Mouse (Mus musculus): Measurements from ENCODE around the gene Acer3. TPM values are rescaled to one million over a fixed set of nuclear protein-coding genes. Genes with fewer than 3 reads are reported as not detected.
A peak's percentile ranks its signal among the peaks of the same experiment; 100 is the strongest.

Acer3 gene
- polyA plus RNA-seq, 1 experiment from 2014 or later = 17.5 TPM

- Histone ChIP-seq H3K4me3 (ENCODE audit: low read length) (peak overlapping the region; percentile 87), H3K9ac (ENCODE audit: low read length) (no peak overlapping the region), H3K27ac (ENCODE audit: low read length) (no peak overlapping the region), H3K27me3 (ENCODE audit: control insufficient read depth, insufficient read depth, low read length) (no peaks in the 10 kb centered on the region), H3K4me1 (ENCODE audit: control insufficient read depth, insufficient read depth, low read length) (peaks cover 4% of the 10 kb centered on the region; the same call in 1 of the 2 replicates), H3K9me3 (replicated peaks; ENCODE audit: control insufficient read depth, low read length) (no peaks in the 10 kb centered on the region), H3K36me3 (ENCODE audit: control insufficient read depth, insufficient read depth) (no peaks in the 10 kb centered on the region), H3K4me2 (ENCODE audit: low read depth, low read length) (peak overlapping the region; percentile 79)
- ATAC-seq (replicated peaks; ENCODE audit: extremely low read depth, insufficient read depth, low FRiP score) = no peak
- WGBS = 61% methylated on average over 8 of the region's 8 CpGs
These were observed 144.5 kb downstream of the Acer3 start for GRCm38 (mm10) chr7:98176322-98177070.

GRCm38 (mm10) chr7:98174883-98175755 is 145.9 kb downstream of the Acer3 start:
- no peaks in the 10 kb centered on the region for H3K27me3 ChIP-seq (ENCODE audit: control insufficient read depth, insufficient read depth, low read length)
- peak overlapping the region; percentile 14; the same call in 1 of the 2 replicates for H3K4me2 ChIP-seq (ENCODE audit: low read depth, low read length)
- H3K9me3 ChIP-seq (replicated peaks; ENCODE audit: control insufficient read depth, low read length) = no peaks in the 10 kb centered on the region
- peaks cover 9% of the 10 kb centered on the region; the same call in 1 of the 2 replicates for H3K4me1 ChIP-seq (ENCODE audit: control insufficient read depth, insufficient read depth, low read length)
- 73% methylated on average over 4 of the region's 4 CpGs for WGBS
- no peak overlapping the region for H3K4me3 ChIP-seq (ENCODE audit: low read length)
- ATAC-seq (replicated peaks; ENCODE audit: extremely low read depth, insufficient read depth, low FRiP score) = no peak
- no peak overlapping the region for H3K9ac ChIP-seq (ENCODE audit: low read length)
- no peaks in the 10 kb centered on the region for H3K36me3 ChIP-seq (ENCODE audit: control insufficient read depth, insufficient read depth)
- H3K27ac ChIP-seq (ENCODE audit: low read length) = no peak overlapping the region

GRCm38 (mm10) chr7:98173408-98173807 is 147.6 kb downstream of the Acer3 start:
- no peaks in the 10 kb centered on the region for H3K36me3 ChIP-seq (ENCODE audit: control insufficient read depth, insufficient read depth)
- no peak overlapping the region for H3K4me2 ChIP-seq (ENCODE audit: low read depth, low read length)
- 28% methylated on average over 4 of the region's 4 CpGs for WGBS
- ATAC-seq (replicated peaks; ENCODE audit: extremely low read depth, insufficient read depth, low FRiP score) = no peak
- H3K4me1 ChIP-seq (ENCODE audit: control insufficient read depth, insufficient read depth, low read length) = peaks cover 9% of the 10 kb centered on the region; the same call in 1 of the 2 replicates
- H3K9me3 ChIP-seq (replicated peaks; ENCODE audit: control insufficient read depth, low read length) = no peaks in the 10 kb centered on the region
- no peak overlapping the region for H3K4me3 ChIP-seq (ENCODE audit: low read length)
- H3K27me3 ChIP-seq (ENCODE audit: control insufficient read depth, insufficient read depth, low read length) = no peaks in the 10 kb centered on the region
- no peak overlapping the region for H3K9ac ChIP-seq (ENCODE audit: low read length)
- H3K27ac ChIP-seq (ENCODE audit: low read length) = no peak overlapping the region

- no peaks in the 10 kb centered on the region for H3K36me3 ChIP-seq (ENCODE audit: control insufficient read depth, insufficient read depth)
- H3K9me3 ChIP-seq (replicated peaks; ENCODE audit: control insufficient read depth, low read length) = no peaks in the 10 kb centered on the region
- no peaks in the 10 kb centered on the region for H3K27me3 ChIP-seq (ENCODE audit: control insufficient read depth, insufficient read depth, low read length)
- H3K27ac ChIP-seq (ENCODE audit: low read length) = no peak overlapping the region
- H3K9ac ChIP-seq (ENCODE audit: low read length) = no peak overlapping the region
- ATAC-seq (replicated peaks; ENCODE audit: extremely low read depth, insufficient read depth, low FRiP score) = no peak
- peaks cover 9% of the 10 kb centered on the region; the same call in 1 of the 2 replicates for H3K4me1 ChIP-seq (ENCODE audit: control insufficient read depth, insufficient read depth, low read length)
- H3K4me2 ChIP-seq (ENCODE audit: low read depth, low read length) = no peak overlapping the region
- H3K4me3 ChIP-seq (ENCODE audit: low read length) = no peak overlapping the region
- 82% methylated on average over 8 of the region's 8 CpGs for WGBS
These were observed 148.3 kb downstream of the Acer3 start for GRCm38 (mm10) chr7:98172661-98173060.

- H3K27ac ChIP-seq (ENCODE audit: low read length) = no peak overlapping the region
- no peak overlapping the region for H3K4me2 ChIP-seq (ENCODE audit: low read depth, low read length)
- WGBS = 64% methylated on average over 6 of the region's 6 CpGs
These were observed 149.6 kb downstream of the Acer3 start for GRCm38 (mm10) chr7:98171141-98172073.

GRCm38 (mm10) chr7:98164999-98165528 is 155.9 kb downstream of the Acer3 start:
- peaks cover 18% of the 10 kb centered on the region for H3K4me1 ChIP-seq (ENCODE audit: control insufficient read depth, insufficient read depth, low read length)
- peak overlapping the region; percentile 67 for H3K27ac ChIP-seq (ENCODE audit: low read length)
- no peak overlapping the region for H3K4me3 ChIP-seq (ENCODE audit: low read length)
- H3K9me3 ChIP-seq (replicated peaks; ENCODE audit: control insufficient read depth, low read length) = no peaks in the 10 kb centered on the region
- WGBS = 54% methylated on average over 10 of the region's 10 CpGs
- ATAC-seq (replicated peaks; ENCODE audit: extremely low read depth, insufficient read depth, low FRiP score) = peak; percentile 37; the same call in 1 of the 2 replicates
- no peaks in the 10 kb centered on the region for H3K36me3 ChIP-seq (ENCODE audit: control insufficient read depth, insufficient read depth)
- no peaks in the 10 kb centered on the region for H3K27me3 ChIP-seq (ENCODE audit: control insufficient read depth, insufficient read depth, low read length)
- H3K4me2 ChIP-seq (ENCODE audit: low read depth, low read length) = no peak overlapping the region; the same call in 1 of the 2 replicates
- peak overlapping the region; percentile 49 for H3K9ac ChIP-seq (ENCODE audit: low read length)

More at GRCm38 (mm10) chr7:98171141-98172073, 149.6 kb downstream of the Acer3 start:
- Histone ChIP-seq H3K27me3 (ENCODE audit: control insufficient read depth, insufficient read depth, low read length) (no peaks in the 10 kb centered on the region), H3K9me3 (replicated peaks; ENCODE audit: control insufficient read depth, low read length) (no peaks in the 10 kb centered on the region), H3K4me1 (ENCODE audit: control insufficient read depth, insufficient read depth, low read length) (peaks cover 5% of the 10 kb centered on the region; the same call in 1 of the 2 replicates), H3K4me3 (ENCODE audit: low read length) (no peak overlapping the region), H3K9ac (ENCODE audit: low read length) (no peak overlapping the region), H3K36me3 (ENCODE audit: control insufficient read depth, insufficient read depth) (no peaks in the 10 kb centered on the region)
- peak; percentile 65 for ATAC-seq (replicated peaks; ENCODE audit: extremely low read depth, insufficient read depth, low FRiP score)

- Histone ChIP-seq H3K27ac (ENCODE audit: low read length) (0 out of 2 replicates have a peak overlapping the region, but pooled peaks have one; percentile 56), H3K36me3 (ENCODE audit: control insufficient read depth, insufficient read depth) (no peaks in the 10 kb centered on the region), H3K27me3 (ENCODE audit: control insufficient read depth, insufficient read depth, low read length) (no peaks in the 10 kb centered on the region), H3K4me2 (ENCODE audit: low read depth, low read length) (no peak overlapping the region), H3K4me1 (ENCODE audit: control insufficient read depth, insufficient read depth, low read length) (peaks cover 20% of the 10 kb centered on the region), H3K9me3 (replicated peaks; ENCODE audit: control insufficient read depth, low read length) (no peaks in the 10 kb centered on the region), H3K4me3 (ENCODE audit: low read length) (no peak overlapping the region), H3K9ac (ENCODE audit: low read length) (no peak overlapping the region)
- 77% methylated on average over 9 of the region's 9 CpGs for WGBS
- no peak for ATAC-seq (replicated peaks; ENCODE audit: extremely low read depth, insufficient read depth, low FRiP score)
These were observed 156.5 kb downstream of the Acer3 start for GRCm38 (mm10) chr7:98164382-98164998.

- Histone ChIP-seq H3K27ac (ENCODE audit: low read length) (no peak overlapping the region), H3K4me1 (ENCODE audit: control insufficient read depth, insufficient read depth, low read length) (peaks cover 20% of the 10 kb centered on the region)
- ATAC-seq (replicated peaks; ENCODE audit: extremely low read depth, insufficient read depth, low FRiP score) = no peak
These were observed 157.3 kb downstream of the Acer3 start for GRCm38 (mm10) chr7:98163700-98164099.

More at GRCm38 (mm10) chr7:98163700-98164099, 157.3 kb downstream of the Acer3 start:
- H3K9ac ChIP-seq (ENCODE audit: low read length) = no peak overlapping the region
- H3K27me3 ChIP-seq (ENCODE audit: control insufficient read depth, insufficient read depth, low read length) = no peaks in the 10 kb centered on the region
- WGBS = 48% methylated on average over 3 of the region's 3 CpGs
- no peaks in the 10 kb centered on the region for H3K9me3 ChIP-seq (replicated peaks; ENCODE audit: control insufficient read depth, low read length)
- H3K4me2 ChIP-seq (ENCODE audit: low read depth, low read length) = no peak overlapping the region
- H3K36me3 ChIP-seq (ENCODE audit: control insufficient read depth, insufficient read depth) = no peaks in the 10 kb centered on the region
- no peak overlapping the region for H3K4me3 ChIP-seq (ENCODE audit: low read length)
